Mouse (Mus musculus): ENCODE results near the gene Hes7. TPM values are rescaled to one million over a fixed set of nuclear protein-coding genes. Genes with fewer than 3 reads are reported as not detected.

Gene Hes7
- polyA plus RNA-seq, 1 experiment from 2014 or later, result 0.33 TPM

DNA sequence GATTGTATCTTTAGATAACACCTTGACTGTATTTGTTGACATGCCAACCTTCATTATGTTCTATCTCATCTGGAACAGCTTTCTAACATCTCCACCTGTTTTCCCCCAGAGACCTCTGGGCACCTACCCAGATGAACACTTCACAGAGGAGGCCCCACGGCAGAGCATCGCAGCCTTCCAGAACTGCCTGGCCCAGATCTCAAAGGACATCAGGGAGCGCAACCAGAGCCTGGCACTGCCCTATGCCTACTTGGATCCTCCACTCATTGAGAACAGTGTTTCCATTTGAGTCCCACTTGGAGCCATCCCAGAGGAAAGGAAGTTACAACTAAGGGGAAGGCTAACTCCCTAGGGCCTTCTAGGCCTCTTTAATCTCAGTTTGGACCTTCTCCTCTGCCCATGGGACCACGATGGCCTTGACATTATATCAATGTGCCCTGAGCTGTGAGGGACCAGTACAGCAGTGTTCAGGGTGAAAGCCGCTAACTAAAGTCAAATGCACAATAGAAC, 28.3 kb downstream of the Hes7 start:
- Histone ChIP-seq H3K9me3 (ENCODE audit: control insufficient read depth, low read length) (no peaks in the 10 kb centered on the region), H3K4me1 (ENCODE audit: control insufficient read depth, insufficient read depth, low read length) (no peaks in the 10 kb centered on the region), H3K36me3 (ENCODE audit: control insufficient read depth, insufficient read depth, low read length) (no peaks in the 10 kb centered on the region), H3K4me3 (ENCODE audit: low read depth, low read length) (no peak overlapping the region), H3K27ac (ENCODE audit: low read depth, low read length) (no peak overlapping the region), H3K27me3 (ENCODE audit: control insufficient read depth, insufficient read depth, low read length) (no peaks in the 10 kb centered on the region), H3K9ac (ENCODE audit: low read length) (no peak overlapping the region), H3K4me2 (no peak overlapping the region)
- WGBS, result 89% methylated on average over 5 of the region's 5 CpGs
- no peak for DNase-seq (ENCODE audit: low spot score, missing footprints)
- no peak for ATAC-seq (ENCODE audit: low FRiP score)

GRCm38 (mm10) chr11:69149728-69150127, 29.5 kb downstream of the Hes7 start:
- no peaks in the 10 kb centered on the region for H3K36me3 ChIP-seq (ENCODE audit: control insufficient read depth, insufficient read depth, low read length)
- ATAC-seq (ENCODE audit: low FRiP score), result no peak
- 84% methylated on average over 6 of the region's 6 CpGs for WGBS
- DNase-seq (ENCODE audit: low spot score, missing footprints), result no peak
- H3K4me1 ChIP-seq (ENCODE audit: control insufficient read depth, insufficient read depth, low read length), result no peaks in the 10 kb centered on the region
- no peak overlapping the region for H3K4me3 ChIP-seq (ENCODE audit: low read depth, low read length)
- no peak overlapping the region for H3K27ac ChIP-seq (ENCODE audit: low read depth, low read length)
- no peaks in the 10 kb centered on the region for H3K9me3 ChIP-seq (ENCODE audit: control insufficient read depth, low read length)
- H3K4me2 ChIP-seq, result no peak overlapping the region
- no peak overlapping the region for H3K9ac ChIP-seq (ENCODE audit: low read length)
- no peaks in the 10 kb centered on the region for H3K27me3 ChIP-seq (ENCODE audit: control insufficient read depth, insufficient read depth, low read length)

GRCm38 (mm10) chr11:69150444-69150843, 30.2 kb downstream of the Hes7 start:
- WGBS, result 7% methylated on average over 7 of the region's 7 CpGs
- Histone ChIP-seq H3K9me3 (ENCODE audit: control insufficient read depth, low read length) (no peaks in the 10 kb centered on the region), H3K36me3 (ENCODE audit: control insufficient read depth, insufficient read depth, low read length) (no peaks in the 10 kb centered on the region), H3K9ac (ENCODE audit: low read length) (no peak overlapping the region), H3K27ac (ENCODE audit: low read depth, low read length) (no peak overlapping the region), H3K27me3 (ENCODE audit: control insufficient read depth, insufficient read depth, low read length) (no peaks in the 10 kb centered on the region), H3K4me1 (ENCODE audit: control insufficient read depth, insufficient read depth, low read length) (no peaks in the 10 kb centered on the region), H3K4me2 (peak overlapping the region; percentile 25; the same call in 1 of the 2 replicates), H3K4me3 (ENCODE audit: low read depth, low read length) (no peak overlapping the region)
- ATAC-seq (ENCODE audit: low FRiP score) (no peak), DNase-seq (ENCODE audit: low spot score, missing footprints) (peak; percentile 91)

GRCm38 (mm10) chr11:69151004-69151403, 30.8 kb downstream of the Hes7 start:
- no peak for ATAC-seq (ENCODE audit: low FRiP score)

GRCm38 (mm10) chr11:69153831-69154230, 33.6 kb downstream of the Hes7 start:
- H3K27me3 ChIP-seq (ENCODE audit: control insufficient read depth, insufficient read depth, low read length), result peaks cover 8% of the 10 kb centered on the region; the same call in 1 of the 2 replicates
- no peak overlapping the region for H3K27ac ChIP-seq (ENCODE audit: low read depth, low read length)
- peaks cover 7% of the 10 kb centered on the region; the same call in 1 of the 2 replicates for H3K4me1 ChIP-seq (ENCODE audit: control insufficient read depth, insufficient read depth, low read length)
- H3K4me2 ChIP-seq, result no peak overlapping the region
- ATAC-seq (ENCODE audit: low FRiP score) (no peak), DNase-seq (ENCODE audit: low spot score, missing footprints) (no peak)
- no peak overlapping the region for H3K4me3 ChIP-seq (ENCODE audit: low read depth, low read length)
- H3K9ac ChIP-seq (ENCODE audit: low read length), result no peak overlapping the region
- no peaks in the 10 kb centered on the region for H3K36me3 ChIP-seq (ENCODE audit: control insufficient read depth, insufficient read depth, low read length)
- no peaks in the 10 kb centered on the region for H3K9me3 ChIP-seq (ENCODE audit: control insufficient read depth, low read length)
- 86% methylated on average over 8 of the region's 8 CpGs for WGBS

More at GRCm38 (mm10) chr11:69151004-69151403, 30.8 kb downstream of the Hes7 start:
- peak; percentile 82 for DNase-seq (ENCODE audit: low spot score, missing footprints)
- WGBS, result 74% methylated on average over 6 of the region's 6 CpGs
- Histone ChIP-seq H3K4me2 (no peak overlapping the region), H3K27ac (ENCODE audit: low read depth, low read length) (no peak overlapping the region), H3K9me3 (ENCODE audit: control insufficient read depth, low read length) (no peaks in the 10 kb centered on the region), H3K4me1 (ENCODE audit: control insufficient read depth, insufficient read depth, low read length) (no peaks in the 10 kb centered on the region), H3K27me3 (ENCODE audit: control insufficient read depth, insufficient read depth, low read length) (no peaks in the 10 kb centered on the region), H3K9ac (ENCODE audit: low read length) (no peak overlapping the region), H3K36me3 (ENCODE audit: control insufficient read depth, insufficient read depth, low read length) (no peaks in the 10 kb centered on the region), H3K4me3 (ENCODE audit: low read depth, low read length) (no peak overlapping the region)

DNA sequence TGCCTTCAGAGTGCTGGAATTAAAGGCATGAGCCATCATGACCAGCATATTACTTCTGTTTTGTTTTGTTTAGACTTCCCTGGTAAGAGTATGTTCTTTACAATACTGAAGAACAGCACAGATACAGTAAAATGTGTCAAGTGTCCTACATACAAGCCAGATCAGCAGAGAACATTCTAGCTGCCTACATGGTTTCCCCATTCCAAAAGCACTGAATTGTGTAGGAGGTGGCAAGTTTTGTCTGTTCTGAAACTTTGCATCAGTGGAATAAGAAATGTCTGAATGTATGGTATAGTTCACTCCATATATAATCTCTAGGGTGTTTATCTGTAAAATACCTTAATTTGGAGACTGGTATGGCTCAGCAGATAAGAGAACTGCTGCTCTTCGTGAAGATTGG, 35.1 kb downstream of the Hes7 start:
- Histone ChIP-seq H3K27me3 (ENCODE audit: control insufficient read depth, insufficient read depth, low read length) (peaks cover 8% of the 10 kb centered on the region; the same call in 1 of the 2 replicates), H3K9me3 (ENCODE audit: control insufficient read depth, low read length) (no peaks in the 10 kb centered on the region), H3K36me3 (ENCODE audit: control insufficient read depth, insufficient read depth, low read length) (no peaks in the 10 kb centered on the region), H3K27ac (ENCODE audit: low read depth, low read length) (no peak overlapping the region), H3K4me1 (ENCODE audit: control insufficient read depth, insufficient read depth, low read length) (peaks cover 7% of the 10 kb centered on the region; the same call in 1 of the 2 replicates), H3K9ac (ENCODE audit: low read length) (no peak overlapping the region), H3K4me2 (no peak overlapping the region), H3K4me3 (ENCODE audit: low read depth, low read length) (no peak overlapping the region)
- 66% methylated on average over 1 of the region's 1 CpGs for WGBS
- no peak for DNase-seq (ENCODE audit: low spot score, missing footprints)
- ATAC-seq (ENCODE audit: low FRiP score), result no peak

DNA sequence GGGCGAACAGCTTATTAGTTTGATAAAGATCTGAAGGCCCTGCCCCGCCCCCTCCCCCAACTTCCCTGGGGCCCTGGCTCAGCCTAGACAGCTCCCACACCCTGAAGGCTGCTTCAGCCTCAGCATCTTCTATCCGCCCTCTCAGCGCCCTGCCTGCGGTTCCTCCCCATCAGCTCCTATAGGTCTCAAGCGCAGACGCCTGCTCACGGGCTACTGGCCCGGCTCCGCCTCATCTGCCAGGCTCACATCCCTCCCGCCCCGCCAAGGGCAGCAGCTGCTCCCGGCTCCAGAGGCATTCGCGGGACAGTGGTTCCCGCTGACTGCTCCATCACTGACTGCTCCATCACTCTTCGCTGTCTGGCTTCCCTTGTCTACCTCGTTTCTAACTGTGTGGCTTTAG, 36.6 kb downstream of the Hes7 start, which contains the start of gene Alox12b:
TSS of gene Alox12b (plus strand) at position 190 of the 400 bp plus-strand sequence.
- Histone ChIP-seq H3K27ac (ENCODE audit: low read depth, low read length) (no peak within 1 kb of the TSS), H3K4me2 (peak within 1 kb of the TSS; percentile 33), H3K27me3 (ENCODE audit: control insufficient read depth, insufficient read depth, low read length) (peaks cover 8% of the 10 kb centered on the region; the same call in 1 of the 2 replicates), H3K9ac (ENCODE audit: low read length) (no peak within 1 kb of the TSS), H3K4me3 (ENCODE audit: low read depth, low read length) (peak within 1 kb of the TSS; percentile 19), H3K36me3 (ENCODE audit: control insufficient read depth, insufficient read depth, low read length) (no peaks in the 10 kb centered on the region), H3K4me1 (ENCODE audit: control insufficient read depth, insufficient read depth, low read length) (peaks cover 7% of the 10 kb centered on the region; the same call in 1 of the 2 replicates), H3K9me3 (ENCODE audit: control insufficient read depth, low read length) (no peaks in the 10 kb centered on the region)
- 3% methylated on average over 18 of the region's 18 CpGs for WGBS
- ATAC-seq (ENCODE audit: low FRiP score) (peak; percentile 50; the same call in 1 of the 2 replicates), DNase-seq (ENCODE audit: low spot score, missing footprints) (peak; percentile 89)

DNA sequence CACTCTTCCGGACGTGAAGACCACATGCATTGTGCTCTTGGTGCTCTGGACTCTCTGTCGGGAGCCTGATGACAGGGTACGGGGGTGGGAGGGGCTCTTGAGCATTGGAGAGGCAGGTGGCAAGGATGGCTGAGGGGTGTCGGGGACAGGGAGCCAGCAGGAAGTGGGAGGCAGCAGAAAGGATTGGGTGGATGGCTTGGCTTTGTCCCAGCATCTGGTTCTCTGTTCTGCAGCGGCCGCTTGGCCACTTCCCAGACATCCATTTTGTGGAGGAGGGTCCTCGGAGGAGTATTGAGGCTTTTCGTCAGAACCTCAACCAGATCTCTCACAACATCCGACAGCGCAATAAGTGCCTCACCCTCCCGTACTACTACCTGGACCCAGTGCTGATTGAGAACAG, 49.1 kb downstream of the Hes7 start:
- H3K27me3 ChIP-seq (ENCODE audit: control insufficient read depth, insufficient read depth, low read length), result no peaks in the 10 kb centered on the region
- DNase-seq (ENCODE audit: low spot score, missing footprints), result no peak
- H3K4me1 ChIP-seq (ENCODE audit: control insufficient read depth, insufficient read depth, low read length), result no peaks in the 10 kb centered on the region
- H3K4me2 ChIP-seq, result no peak overlapping the region
- H3K9ac ChIP-seq (ENCODE audit: low read length), result no peak overlapping the region
- 86% methylated on average over 12 of the region's 12 CpGs for WGBS
- H3K27ac ChIP-seq (ENCODE audit: low read depth, low read length), result no peak overlapping the region
- H3K36me3 ChIP-seq (ENCODE audit: control insufficient read depth, insufficient read depth, low read length), result no peaks in the 10 kb centered on the region
- H3K9me3 ChIP-seq (ENCODE audit: control insufficient read depth, low read length), result no peaks in the 10 kb centered on the region
- ATAC-seq (ENCODE audit: low FRiP score), result no peak
- no peak overlapping the region for H3K4me3 ChIP-seq (ENCODE audit: low read depth, low read length)

DNA sequence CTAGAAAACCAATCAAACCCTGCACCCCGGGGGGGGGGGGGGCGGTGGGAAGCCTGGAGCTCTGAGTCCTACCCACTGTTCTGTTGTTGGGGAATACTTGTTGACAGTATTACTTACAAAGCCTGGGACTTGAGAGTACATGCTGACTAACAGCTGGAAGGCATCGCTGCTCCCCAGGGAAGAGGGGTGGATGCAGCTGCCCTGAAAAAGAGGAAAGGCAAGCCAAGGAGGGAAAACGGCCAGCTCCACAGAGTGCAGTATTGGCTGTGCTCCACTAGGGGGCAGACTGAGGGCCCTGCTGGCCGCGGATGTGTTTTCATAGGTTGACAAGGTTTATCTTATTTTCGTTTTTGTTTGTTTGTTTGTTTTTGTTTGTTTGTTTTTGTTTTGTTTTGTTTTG, 51.4 kb downstream of the Hes7 start:
- Histone ChIP-seq H3K9ac (ENCODE audit: low read length) (no peak overlapping the region), H3K36me3 (ENCODE audit: control insufficient read depth, insufficient read depth, low read length) (no peaks in the 10 kb centered on the region), H3K4me2 (no peak overlapping the region), H3K9me3 (ENCODE audit: control insufficient read depth, low read length) (no peaks in the 10 kb centered on the region), H3K27me3 (ENCODE audit: control insufficient read depth, insufficient read depth, low read length) (no peaks in the 10 kb centered on the region), H3K4me3 (ENCODE audit: low read depth, low read length) (no peak overlapping the region), H3K4me1 (ENCODE audit: control insufficient read depth, insufficient read depth, low read length) (no peaks in the 10 kb centered on the region), H3K27ac (ENCODE audit: low read depth, low read length) (no peak overlapping the region)
- DNase-seq (ENCODE audit: low spot score, missing footprints) (peak; percentile 88), ATAC-seq (ENCODE audit: low FRiP score) (no peak)
- WGBS, result 23% methylated on average over 7 of the region's 7 CpGs

All from midbrain, embryonic 11.5 days (tissue).